Mouse (Mus musculus) hindbrain, embryonic 16.5 days (tissue): ENCODE measurements around the gene Cmip. TPM values are rescaled to one million over a fixed set of nuclear protein-coding genes. Genes with fewer than 3 reads are reported as not detected.

ENCODE experiments used
- ATAC-seq: fragments of 200-750 bp; cut with Nextera tagmentation; 2 replicates; pipeline ENCODE4 v1.8.0; 2017; ENCODE audit warnings: moderate TSS enrichment, moderate library complexity
- H3K27ac ChIP-seq: fragments of 300-500 bp; sonication (generic); 2 replicates; pipeline ENCODE4 v1.5.1; 2014; ENCODE audit warnings: low read depth, mild to moderate bottlenecking, control low read depth, low read length, moderate library complexity
- H3K27me3 ChIP-seq: fragments of 300-500 bp; sonication (generic); replicated peaks from 2 replicates; pipeline ENCODE4 v1.6.1; 2014; ENCODE audit warnings: low read length; ENCODE audit not compliant: control insufficient read depth, insufficient read depth
- H3K36me3 ChIP-seq: fragments of 300-500 bp; sonication (generic); 2 replicates; pipeline ENCODE4 v1.6.1; 2014; ENCODE audit warnings: mild to moderate bottlenecking, low read length, moderate library complexity, mixed read lengths; ENCODE audit not compliant: control insufficient read depth, insufficient read depth
- H3K4me1 ChIP-seq: fragments of 300-500 bp; sonication (generic); 2 replicates; pipeline ENCODE4 v1.6.1; 2014; ENCODE audit warnings: low read depth, low read length; ENCODE audit not compliant: control insufficient read depth, insufficient read depth
- H3K4me2 ChIP-seq: fragments of 300-500 bp; sonication (generic); 2 replicates; pipeline ENCODE4 v1.6.1; 2014; ENCODE audit warnings: mild to moderate bottlenecking, low read length, control low read depth, moderate library complexity
- H3K4me3 ChIP-seq: fragments of 300-500 bp; sonication (generic); 2 replicates; pipeline ENCODE4 v1.5.1; 2014; ENCODE audit warnings: mild to moderate bottlenecking, low read length, control low read depth, moderate library complexity
- H3K9ac ChIP-seq: fragments of 300-500 bp; sonication (generic); 2 replicates; pipeline ENCODE4 v1.6.1; 2014; ENCODE audit warnings: low read depth, mild to moderate bottlenecking, control low read depth, low read length, moderate library complexity
- H3K9me3 ChIP-seq: fragments of 300-500 bp; sonication (generic); 2 replicates; pipeline ENCODE4 v1.6.1; 2014; ENCODE audit warnings: mild to moderate bottlenecking, low read length, moderate library complexity; ENCODE audit not compliant: control insufficient read depth
- WGBS: fragments of 180-500 bp; shearing (Covaris S2); extraction: QIAGEN DNeasy Blood & Tissue Kit; methylation state at CpG from one replicate; pipeline ENCODE4 v1.1.7; 2014; 5-methylcytosine and 5-hydroxymethylcytosine counted together
- polyA plus RNA-seq: library from polyadenylated mRNA; unstranded; fragments of >200 nt; fragmentation: Nextera tagmentation; extraction: Ambion mirVana; gene quantifications from 2 replicates; pipeline ENCODE4 v1.2.1, GENCODE M21; 2015

Gene Cmip
- polyA plus RNA-seq, 1 experiment from 2014 or later = 143 TPM

DNA sequence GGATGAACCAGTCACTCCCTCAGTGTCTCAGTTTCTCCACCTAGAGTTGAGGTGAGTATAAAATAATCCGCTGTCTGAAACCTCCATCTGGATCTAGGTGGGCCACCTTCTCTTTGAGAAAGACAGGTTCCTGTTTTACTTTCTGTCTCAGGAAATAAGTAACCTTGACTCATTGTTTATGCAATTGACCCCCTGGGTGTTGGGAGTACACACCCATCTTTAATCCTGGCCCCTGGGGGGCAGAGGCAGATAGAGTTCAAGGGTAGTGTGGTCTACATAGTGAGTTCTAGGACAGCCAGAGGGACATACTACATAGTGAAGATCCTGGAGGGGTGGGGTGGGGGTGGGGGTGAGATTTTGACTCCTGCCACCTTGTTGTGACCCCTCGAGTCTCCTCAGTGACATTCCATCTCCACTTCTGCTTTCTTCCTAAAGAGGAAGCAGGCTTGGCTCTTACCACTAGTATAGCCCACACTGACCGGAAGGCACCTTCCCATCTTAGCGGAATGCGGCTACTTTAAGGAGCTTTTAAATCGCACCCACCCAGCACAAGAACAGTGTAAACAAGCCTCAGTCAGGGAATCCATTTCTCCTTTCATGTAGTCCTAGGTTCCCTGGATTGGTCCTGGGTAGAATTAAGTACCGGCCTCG lies 86.0 kb downstream of the Cmip start:
- Histone ChIP-seq H3K4me2 (no peak overlapping the region), H3K4me1 (peaks cover 25% of the 10 kb centered on the region), H3K9ac (no peak overlapping the region), H3K27me3 (no peaks in the 10 kb centered on the region), H3K36me3 (no peaks in the 10 kb centered on the region), H3K27ac (no peak overlapping the region), H3K9me3 (no peaks in the 10 kb centered on the region), H3K4me3 (no peak overlapping the region)
- 82% methylated on average over 8 of the region's 8 CpGs for WGBS
- ATAC-seq = no peak

DNA sequence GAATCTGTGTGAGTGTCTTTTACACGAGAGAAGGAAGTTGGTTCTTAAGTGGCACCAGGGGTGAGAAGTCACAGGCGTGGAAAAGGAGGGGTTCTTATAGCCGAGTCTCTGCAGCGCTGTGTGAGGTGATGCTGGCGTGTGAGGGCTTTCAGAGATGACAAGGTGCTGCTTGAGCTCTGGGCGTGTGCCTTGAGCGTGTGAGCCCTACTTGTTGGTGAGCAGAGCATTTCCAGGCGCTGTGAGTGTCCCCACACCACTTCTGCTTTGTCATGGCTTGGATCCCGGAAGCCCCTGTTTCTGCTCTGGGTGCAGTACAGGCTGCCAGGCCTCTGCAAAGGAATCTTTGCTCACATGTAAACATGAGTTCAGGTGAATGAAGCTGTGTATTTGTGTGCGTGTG lies 86.6 kb downstream of the Cmip start:
- peaks cover 30% of the 10 kb centered on the region for H3K4me1 ChIP-seq
- no peak overlapping the region for H3K4me2 ChIP-seq
- no peaks in the 10 kb centered on the region for H3K9me3 ChIP-seq
- no peaks in the 10 kb centered on the region for H3K27me3 ChIP-seq
- ATAC-seq = no peak
- H3K4me3 ChIP-seq = no peak overlapping the region
- no peak overlapping the region for H3K9ac ChIP-seq
- no peaks in the 10 kb centered on the region for H3K36me3 ChIP-seq
- 81% methylated on average over 10 of the region's 10 CpGs for WGBS
- H3K27ac ChIP-seq = no peak overlapping the region

GRCm38 (mm10) chr8:117344899-117345298 lies 88.0 kb downstream of the Cmip start:
- H3K36me3 ChIP-seq = no peaks in the 10 kb centered on the region
- no peak overlapping the region for H3K27ac ChIP-seq
- H3K9me3 ChIP-seq = no peaks in the 10 kb centered on the region
- 77% methylated on average over 11 of the region's 11 CpGs for WGBS
- H3K27me3 ChIP-seq = no peaks in the 10 kb centered on the region
- no peak overlapping the region for H3K4me2 ChIP-seq
- no peak for ATAC-seq
- H3K4me1 ChIP-seq = peaks cover 26% of the 10 kb centered on the region
- no peak overlapping the region for H3K9ac ChIP-seq
- no peak overlapping the region for H3K4me3 ChIP-seq

DNA sequence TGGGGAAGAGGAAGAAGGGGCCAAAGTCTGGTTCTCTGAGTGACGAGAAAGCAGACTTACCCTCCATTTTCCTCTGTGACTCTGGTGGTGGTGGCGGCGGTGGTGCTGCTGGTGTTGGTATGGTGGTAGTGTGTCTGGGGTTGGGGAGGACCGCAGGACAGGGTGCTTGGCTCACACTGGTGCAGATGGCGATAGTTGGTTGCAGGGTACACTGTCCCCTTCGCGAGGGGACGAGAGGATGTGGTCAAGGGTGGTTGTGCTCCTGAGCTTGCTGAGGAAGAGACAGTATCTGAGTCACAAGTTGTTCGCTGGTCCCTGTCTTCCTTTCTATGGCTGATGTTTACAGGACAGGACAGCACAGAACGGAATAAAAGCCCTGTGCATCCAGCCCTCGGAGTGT lies 88.5 kb downstream of the Cmip start:
- H3K27me3 ChIP-seq = no peaks in the 10 kb centered on the region
- ATAC-seq = no peak
- H3K9ac ChIP-seq = no peak overlapping the region
- H3K4me3 ChIP-seq = no peak overlapping the region
- H3K4me2 ChIP-seq = no peak overlapping the region
- no peaks in the 10 kb centered on the region for H3K36me3 ChIP-seq
- no peaks in the 10 kb centered on the region for H3K9me3 ChIP-seq
- no peak overlapping the region for H3K27ac ChIP-seq
- 91% methylated on average over 11 of the region's 11 CpGs for WGBS
- peaks cover 22% of the 10 kb centered on the region for H3K4me1 ChIP-seq

- Histone ChIP-seq H3K27me3 (no peaks in the 10 kb centered on the region), H3K4me2 (no peak overlapping the region), H3K36me3 (no peaks in the 10 kb centered on the region), H3K4me1 (peaks cover 21% of the 10 kb centered on the region), H3K9ac (no peak overlapping the region), H3K9me3 (no peaks in the 10 kb centered on the region), H3K4me3 (no peak overlapping the region), H3K27ac (no peak overlapping the region)
- WGBS = 49% methylated on average over 4 of the region's 4 CpGs
- ATAC-seq = no peak
These were observed 90.7 kb downstream of the Cmip start for GRCm38 (mm10) chr8:117347556-117347955.

DNA sequence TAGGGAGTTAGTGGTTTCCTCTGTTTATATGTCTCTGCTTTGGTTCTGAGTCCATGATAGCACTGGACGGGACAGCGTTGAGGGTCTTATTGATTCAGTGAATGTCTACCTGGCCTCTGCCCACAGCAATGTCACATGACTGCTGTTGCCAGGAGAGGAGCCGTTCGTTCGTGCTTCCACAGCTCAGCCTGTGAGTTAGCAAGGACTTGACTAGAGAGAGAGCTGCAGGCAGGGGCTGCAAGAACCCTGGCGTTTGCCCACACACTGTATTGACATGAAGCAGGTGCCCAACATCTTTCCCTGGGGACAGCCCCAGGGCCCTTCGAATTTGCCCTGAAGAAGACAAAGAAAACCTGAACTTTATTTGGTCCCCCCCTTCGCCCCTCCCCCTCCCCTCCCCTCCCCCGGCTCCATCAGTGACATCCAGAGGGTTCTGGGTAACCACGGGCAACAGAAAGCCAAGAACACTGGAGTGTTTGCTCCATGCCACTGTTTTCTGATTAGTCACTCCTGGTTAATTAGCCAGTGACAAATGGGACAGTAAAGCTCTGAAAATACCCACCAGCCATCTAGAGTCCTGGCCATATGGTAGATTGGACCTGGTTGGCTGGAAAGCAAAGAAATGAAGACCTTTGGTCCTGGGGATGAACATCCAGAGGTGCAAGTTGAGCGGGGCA lies 92.0 kb downstream of the Cmip start:
- WGBS = 40% methylated on average over 10 of the region's 11 CpGs
- no peaks in the 10 kb centered on the region for H3K9me3 ChIP-seq
- ATAC-seq = peak; percentile 46; the same call in 1 of the 2 replicates
- no peak overlapping the region for H3K4me2 ChIP-seq
- H3K27ac ChIP-seq = peak overlapping the region; percentile 49
- peaks cover 21% of the 10 kb centered on the region for H3K4me1 ChIP-seq
- no peak overlapping the region for H3K9ac ChIP-seq
- no peaks in the 10 kb centered on the region for H3K27me3 ChIP-seq
- no peak overlapping the region for H3K4me3 ChIP-seq
- H3K36me3 ChIP-seq = no peaks in the 10 kb centered on the region

GRCm38 (mm10) chr8:117349541-117349940 lies 92.7 kb downstream of the Cmip start:
- Histone ChIP-seq H3K9me3 (no peaks in the 10 kb centered on the region), H3K9ac (no peak overlapping the region), H3K36me3 (no peaks in the 10 kb centered on the region), H3K4me2 (no peak overlapping the region), H3K4me1 (peaks cover 21% of the 10 kb centered on the region), H3K27ac (no peak overlapping the region), H3K27me3 (no peaks in the 10 kb centered on the region), H3K4me3 (no peak overlapping the region)
- 86% methylated on average over 4 of the region's 4 CpGs for WGBS
- no peak for ATAC-seq

DNA sequence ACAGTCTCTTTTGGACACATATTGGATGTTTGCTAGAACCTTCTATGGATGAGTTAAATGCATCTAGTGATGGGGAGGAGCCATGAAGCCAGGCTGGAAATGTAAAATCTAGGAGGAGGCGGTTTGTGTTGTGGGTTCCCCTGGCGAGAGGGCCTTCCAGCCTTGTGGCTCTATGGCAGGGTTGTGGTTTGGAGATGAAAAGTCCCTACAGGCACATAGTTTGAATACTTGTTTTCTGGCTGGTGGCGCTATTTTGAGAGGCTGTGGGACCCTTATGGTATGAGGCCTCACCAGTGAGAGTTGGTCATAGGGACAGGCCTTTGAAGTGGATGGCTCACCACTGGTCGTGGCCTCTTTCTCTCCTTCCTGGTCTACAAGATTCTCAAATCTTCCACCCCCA lies 95.2 kb downstream of the Cmip start:
- H3K36me3 ChIP-seq = no peaks in the 10 kb centered on the region
- no peak overlapping the region for H3K4me2 ChIP-seq
- no peak overlapping the region for H3K9ac ChIP-seq
- no peak overlapping the region for H3K4me3 ChIP-seq
- peaks cover 27% of the 10 kb centered on the region for H3K4me1 ChIP-seq
- 98% methylated on average over 4 of the region's 4 CpGs for WGBS
- H3K27ac ChIP-seq = no peak overlapping the region
- no peaks in the 10 kb centered on the region for H3K9me3 ChIP-seq
- ATAC-seq = no peak
- no peaks in the 10 kb centered on the region for H3K27me3 ChIP-seq

- H3K27ac ChIP-seq = 0 out of 2 replicates have a peak overlapping the region, but pooled peaks have one; percentile 1
- WGBS = 68% methylated on average over 12 of the region's 12 CpGs
These were observed 98.4 kb downstream of the Cmip start for GRCm38 (mm10) chr8:117355111-117355831.

More at GRCm38 (mm10) chr8:117355111-117355831, 98.4 kb downstream of the Cmip start:
- Histone ChIP-seq H3K4me1 (peaks cover 10% of the 10 kb centered on the region), H3K36me3 (no peaks in the 10 kb centered on the region), H3K27me3 (no peaks in the 10 kb centered on the region), H3K4me2 (no peak overlapping the region), H3K9ac (no peak overlapping the region), H3K9me3 (no peaks in the 10 kb centered on the region), H3K4me3 (no peak overlapping the region)
- no peak for ATAC-seq
